Mouse (Mus musculus): Measurements from ENCODE around the gene Btbd11. TPM values are rescaled to one million over a fixed set of nuclear protein-coding genes. Genes with fewer than 3 reads are reported as not detected.

Gene Btbd11
- polyA plus RNA-seq, 1 experiment from 2014 or later = 8.4 TPM

- Histone ChIP-seq H3K9me3 (no peaks in the 10 kb centered on the region), H3K27ac (no peak overlapping the region), H3K36me3 (no peaks in the 10 kb centered on the region), H3K4me1 (replicated peaks) (peaks cover 37% of the 10 kb centered on the region), H3K4me3 (no peak overlapping the region), H3K27me3 (ENCODE audit: insufficient read depth, poor library complexity, severe bottlenecking) (no peaks in the 10 kb centered on the region)
- no peak for DNase-seq (ENCODE audit: low spot score)
- WGBS = 73% methylated on average over 4 of the region's 4 CpGs
Observed at GRCm38 (mm10) chr10:85468527-85468926, 81.9 kb downstream of the Btbd11 start.

- H3K36me3 ChIP-seq = no peaks in the 10 kb centered on the region
- 59% methylated on average over 5 of the region's 5 CpGs for WGBS
Observed at GRCm38 (mm10) chr10:85469341-85469740, 82.7 kb downstream of the Btbd11 start.

GRCm38 (mm10) chr10:85473265-85473664 is 86.7 kb downstream of the Btbd11 start:
- WGBS = 84% methylated on average over 4 of the region's 4 CpGs
- no peak for DNase-seq (ENCODE audit: low spot score)
- no peaks in the 10 kb centered on the region for H3K9me3 ChIP-seq
- H3K27me3 ChIP-seq (ENCODE audit: insufficient read depth, poor library complexity, severe bottlenecking) = no peaks in the 10 kb centered on the region
- no peaks in the 10 kb centered on the region for H3K4me1 ChIP-seq (replicated peaks)
- H3K4me3 ChIP-seq = no peak overlapping the region
- H3K27ac ChIP-seq = no peak overlapping the region
- no peaks in the 10 kb centered on the region for H3K36me3 ChIP-seq

More at GRCm38 (mm10) chr10:85469341-85469740, 82.7 kb downstream of the Btbd11 start:
- DNase-seq (ENCODE audit: low spot score) = no peak
- Histone ChIP-seq H3K4me3 (no peak overlapping the region), H3K27ac (no peak overlapping the region), H3K9me3 (no peaks in the 10 kb centered on the region), H3K4me1 (replicated peaks) (peaks cover 29% of the 10 kb centered on the region), H3K27me3 (ENCODE audit: insufficient read depth, poor library complexity, severe bottlenecking) (no peaks in the 10 kb centered on the region)

- 88% methylated on average over 3 of the region's 3 CpGs for WGBS
- H3K9me3 ChIP-seq = no peaks in the 10 kb centered on the region
- DNase-seq (ENCODE audit: low spot score) = no peak
Observed at GRCm38 (mm10) chr10:85473871-85474270, 87.3 kb downstream of the Btbd11 start.

DNA sequence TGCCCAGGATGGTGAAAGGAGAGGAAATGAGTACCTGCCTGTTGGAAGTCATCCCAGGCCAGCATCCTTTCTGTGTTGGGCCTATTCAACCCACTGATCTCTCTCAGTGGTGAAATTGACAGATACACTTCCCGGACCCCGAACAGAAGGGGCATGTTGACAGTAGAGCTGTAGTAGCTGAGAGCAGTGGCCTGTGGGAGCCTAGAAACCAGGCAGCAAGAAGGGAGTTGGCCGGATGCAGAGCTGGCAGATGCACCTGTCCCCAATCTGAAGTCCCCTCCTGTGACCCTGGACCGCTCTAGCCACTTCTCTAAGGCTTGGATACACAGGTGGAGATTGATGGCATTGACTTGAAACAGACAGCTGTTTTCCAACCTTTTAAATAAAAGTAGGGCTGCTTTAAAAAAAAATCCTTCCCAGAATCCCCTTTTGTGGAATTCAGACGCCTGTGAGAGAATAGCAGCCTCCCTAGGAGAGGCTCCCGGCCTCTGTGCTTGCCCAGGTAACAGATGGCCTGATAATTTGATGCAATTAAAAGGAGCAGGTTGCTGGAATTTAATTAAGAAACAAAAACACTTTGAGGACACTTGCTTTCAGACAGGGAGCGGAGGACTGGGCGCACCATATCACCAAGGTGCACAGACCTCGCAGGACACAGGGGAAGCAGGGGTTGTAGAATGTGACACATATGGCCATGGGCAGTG is 89.2 kb downstream of the Btbd11 start:
- Histone ChIP-seq H3K36me3 (no peaks in the 10 kb centered on the region), H3K27me3 (ENCODE audit: insufficient read depth, poor library complexity, severe bottlenecking) (no peaks in the 10 kb centered on the region), H3K4me1 (replicated peaks) (peaks cover 11% of the 10 kb centered on the region), H3K9me3 (no peaks in the 10 kb centered on the region), H3K27ac (no peak overlapping the region), H3K4me3 (no peak overlapping the region)
- 86% methylated on average over 9 of the region's 9 CpGs for WGBS
- no peak for DNase-seq (ENCODE audit: low spot score)

More at GRCm38 (mm10) chr10:85473871-85474270, 87.3 kb downstream of the Btbd11 start:
- H3K27me3 ChIP-seq (ENCODE audit: insufficient read depth, poor library complexity, severe bottlenecking) = no peaks in the 10 kb centered on the region
- no peaks in the 10 kb centered on the region for H3K4me1 ChIP-seq (replicated peaks)
- H3K27ac ChIP-seq = no peak overlapping the region
- H3K4me3 ChIP-seq = no peak overlapping the region
- no peaks in the 10 kb centered on the region for H3K36me3 ChIP-seq

DNA sequence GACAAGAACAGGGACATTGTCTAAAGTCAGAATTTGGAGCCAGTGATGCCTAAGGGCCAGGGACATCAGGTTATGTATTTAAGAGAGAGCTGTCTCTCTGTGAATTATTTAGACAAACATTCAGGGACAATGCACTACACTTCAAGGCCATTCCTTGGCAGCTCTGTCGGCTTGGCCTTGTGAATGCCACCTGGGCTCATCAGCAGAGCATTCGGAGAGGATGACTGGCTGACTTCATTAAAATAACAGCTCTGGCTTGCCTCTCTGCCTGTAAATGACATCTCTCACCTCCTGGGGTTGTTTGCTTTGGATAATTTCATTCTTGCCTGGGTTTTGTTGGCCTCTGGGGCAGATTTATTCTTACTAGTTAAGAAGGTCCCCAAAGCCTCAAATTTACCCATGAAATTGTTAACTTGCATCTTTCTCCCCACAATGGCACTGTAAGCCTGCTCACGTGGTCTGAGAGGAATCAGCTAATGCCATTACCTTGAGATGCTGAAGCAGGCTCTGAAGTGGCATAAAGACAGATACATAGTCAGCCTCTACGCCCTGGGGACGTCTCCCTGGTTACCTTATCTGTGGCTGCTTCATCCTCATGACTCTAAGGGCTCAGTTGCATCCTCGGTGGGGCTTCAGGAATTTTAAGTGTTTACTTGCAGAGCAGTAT is 93.5 kb downstream of the Btbd11 start:
- H3K4me3 ChIP-seq = no peak overlapping the region
- no peaks in the 10 kb centered on the region for H3K27me3 ChIP-seq (ENCODE audit: insufficient read depth, poor library complexity, severe bottlenecking)
- H3K9me3 ChIP-seq = no peaks in the 10 kb centered on the region
- H3K36me3 ChIP-seq = no peaks in the 10 kb centered on the region
- WGBS = 54% methylated on average over 6 of the region's 6 CpGs
- no peak for DNase-seq (ENCODE audit: low spot score)
- H3K4me1 ChIP-seq (replicated peaks) = peaks cover 29% of the 10 kb centered on the region
- H3K27ac ChIP-seq = no peak overlapping the region

- no peak for DNase-seq (ENCODE audit: low spot score)
- no peak overlapping the region for H3K27ac ChIP-seq
- no peaks in the 10 kb centered on the region for H3K9me3 ChIP-seq
- peaks cover 29% of the 10 kb centered on the region for H3K4me1 ChIP-seq (replicated peaks)
- no peaks in the 10 kb centered on the region for H3K27me3 ChIP-seq (ENCODE audit: insufficient read depth, poor library complexity, severe bottlenecking)
- H3K36me3 ChIP-seq = no peaks in the 10 kb centered on the region
- H3K4me3 ChIP-seq = no peak overlapping the region
- 73% methylated on average over 3 of the region's 3 CpGs for WGBS
Observed at GRCm38 (mm10) chr10:85481106-85481505, 94.5 kb downstream of the Btbd11 start.

GRCm38 (mm10) chr10:85482064-85482473 is 95.5 kb downstream of the Btbd11 start:
- H3K4me3 ChIP-seq = no peak overlapping the region
- peaks cover 29% of the 10 kb centered on the region for H3K4me1 ChIP-seq (replicated peaks)
- no peak for DNase-seq (ENCODE audit: low spot score)
- H3K36me3 ChIP-seq = no peaks in the 10 kb centered on the region
- WGBS = 15% methylated on average over 4 of the region's 4 CpGs
- H3K27ac ChIP-seq = peak overlapping the region; percentile 50
- no peaks in the 10 kb centered on the region for H3K9me3 ChIP-seq
- H3K27me3 ChIP-seq (ENCODE audit: insufficient read depth, poor library complexity, severe bottlenecking) = no peaks in the 10 kb centered on the region

DNA sequence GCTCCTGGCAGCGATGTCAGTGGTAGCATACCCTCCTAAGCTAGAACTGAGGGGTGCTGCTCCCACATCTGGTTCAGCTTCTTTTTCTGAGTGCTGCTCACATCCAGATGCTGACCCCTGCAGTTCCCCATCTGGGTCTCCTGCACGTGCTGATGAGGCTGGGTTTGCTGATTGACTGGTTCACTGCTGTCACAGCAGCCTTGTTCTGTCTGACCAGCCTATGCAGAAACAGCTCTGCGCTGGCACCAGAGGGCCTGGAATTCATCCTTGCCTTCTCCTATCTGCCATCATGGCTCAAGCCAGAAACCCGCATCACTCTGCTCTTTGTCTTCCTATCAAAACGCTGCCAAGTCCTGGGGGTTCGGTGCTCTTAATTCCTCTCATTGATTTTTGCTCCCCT is 95.9 kb downstream of the Btbd11 start:
- Histone ChIP-seq H3K27me3 (ENCODE audit: insufficient read depth, poor library complexity, severe bottlenecking) (no peaks in the 10 kb centered on the region), H3K4me1 (replicated peaks) (peaks cover 29% of the 10 kb centered on the region), H3K36me3 (no peaks in the 10 kb centered on the region), H3K9me3 (no peaks in the 10 kb centered on the region), H3K27ac (peak overlapping the region; percentile 50), H3K4me3 (no peak overlapping the region)
- 31% methylated on average over 6 of the region's 6 CpGs for WGBS
- DNase-seq (ENCODE audit: low spot score) = no peak

DNA sequence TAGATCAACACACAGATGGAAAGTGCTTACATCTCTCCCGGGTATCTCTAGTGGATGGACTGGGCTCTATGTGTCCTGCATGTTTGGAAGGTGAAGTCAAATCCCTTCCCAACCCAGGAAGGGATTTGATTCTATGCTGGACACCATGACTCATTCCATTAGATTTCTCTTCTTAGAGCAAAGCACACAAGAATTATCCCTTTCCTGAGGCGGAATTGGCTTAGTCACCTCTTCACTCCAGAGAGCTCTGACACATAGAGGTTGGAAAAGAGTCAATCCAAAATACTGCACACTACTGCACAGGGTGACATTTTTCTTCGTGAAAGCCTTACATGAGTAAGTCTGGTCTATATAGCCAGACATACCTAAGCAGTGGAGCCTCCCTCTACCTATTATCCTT is 99.8 kb downstream of the Btbd11 start:
- H3K27ac ChIP-seq = no peak overlapping the region
- H3K9me3 ChIP-seq = no peaks in the 10 kb centered on the region
- 87% methylated on average over 3 of the region's 3 CpGs for WGBS
- no peaks in the 10 kb centered on the region for H3K36me3 ChIP-seq
- no peaks in the 10 kb centered on the region for H3K27me3 ChIP-seq (ENCODE audit: insufficient read depth, poor library complexity, severe bottlenecking)
- no peak overlapping the region for H3K4me3 ChIP-seq
- H3K4me1 ChIP-seq (replicated peaks) = peaks cover 14% of the 10 kb centered on the region
- no peak for DNase-seq (ENCODE audit: low spot score)

GRCm38 (mm10) chr10:85492583-85492982 is 106.0 kb downstream of the Btbd11 start:
- Histone ChIP-seq H3K4me3 (no peak overlapping the region), H3K9me3 (no peaks in the 10 kb centered on the region), H3K27me3 (ENCODE audit: insufficient read depth, poor library complexity, severe bottlenecking) (no peaks in the 10 kb centered on the region), H3K36me3 (no peaks in the 10 kb centered on the region), H3K27ac (no peak overlapping the region), H3K4me1 (replicated peaks) (0 out of 2 replicates have a peak, but pooled peaks cover under 1% of the 10 kb centered on the region)
- 93% methylated on average over 2 of the region's 2 CpGs for WGBS
- DNase-seq (ENCODE audit: low spot score) = no peak

DNA sequence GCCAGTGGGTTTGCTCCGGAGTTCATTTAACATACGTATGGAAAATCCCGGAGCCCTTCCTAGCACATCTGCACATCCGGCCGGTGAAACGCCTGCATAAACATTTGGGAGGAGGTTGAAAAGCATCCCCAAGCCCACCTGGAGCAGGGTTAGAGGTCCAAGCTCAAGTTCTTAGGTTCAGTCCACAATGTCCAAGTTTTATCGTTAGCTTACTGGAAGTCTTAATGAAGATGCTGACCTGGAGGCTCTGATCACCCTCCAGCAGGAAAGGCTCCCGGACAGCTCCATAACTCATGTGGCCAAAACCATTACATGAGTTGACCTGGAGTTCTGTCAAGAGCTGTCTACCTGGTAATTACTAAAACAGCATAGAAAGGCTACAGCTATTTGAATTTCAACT is 109.7 kb downstream of the Btbd11 start:
- DNase-seq (ENCODE audit: low spot score) = no peak
- 91% methylated on average over 8 of the region's 8 CpGs for WGBS
- Histone ChIP-seq H3K27me3 (ENCODE audit: insufficient read depth, poor library complexity, severe bottlenecking) (no peaks in the 10 kb centered on the region), H3K36me3 (no peaks in the 10 kb centered on the region), H3K4me3 (no peak overlapping the region), H3K4me1 (replicated peaks) (peaks cover 16% of the 10 kb centered on the region), H3K9me3 (no peaks in the 10 kb centered on the region), H3K27ac (no peak overlapping the region)

DNA sequence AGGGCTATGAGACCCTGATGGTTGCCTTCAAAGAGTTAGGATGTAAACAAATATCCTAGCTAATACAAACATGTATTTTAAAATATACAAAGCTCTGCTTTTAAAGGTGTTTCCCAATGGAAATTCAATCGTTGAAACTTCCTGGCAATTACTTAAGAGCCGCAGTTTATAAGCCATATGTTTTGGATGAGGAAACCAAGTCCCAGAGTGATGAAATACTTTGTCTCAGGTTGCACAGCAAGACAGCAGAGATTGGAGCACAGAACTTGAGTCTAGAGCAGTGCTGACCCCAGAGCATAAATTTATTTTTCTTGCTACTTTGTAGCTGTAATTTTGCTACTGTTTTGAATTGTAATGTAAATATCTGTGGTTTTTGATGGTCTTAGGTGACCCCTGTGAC is 110.4 kb downstream of the Btbd11 start:
- H3K4me1 ChIP-seq (replicated peaks) = peaks cover 22% of the 10 kb centered on the region

More for the DNA sequence above, 110.4 kb downstream of the Btbd11 start:
- H3K27ac ChIP-seq = no peak overlapping the region
- H3K36me3 ChIP-seq = no peaks in the 10 kb centered on the region
- H3K27me3 ChIP-seq (ENCODE audit: insufficient read depth, poor library complexity, severe bottlenecking) = no peaks in the 10 kb centered on the region
- no peak overlapping the region for H3K4me3 ChIP-seq
- H3K9me3 ChIP-seq = no peaks in the 10 kb centered on the region
- WGBS = 74% methylated on average over 2 of the region's 2 CpGs
- no peak for DNase-seq (ENCODE audit: low spot score)
